Mouse (Mus musculus) layer of hippocampus, postnatal 36 days (tissue): ENCODE measurements around the gene Lpp. TPM values are rescaled to one million over a fixed set of nuclear protein-coding genes. Genes with fewer than 3 reads are reported as not detected.

ENCODE experiments used
- DNase-seq, 2 experiments: peaks; one replicate each; pipeline ENCODE4 v3.0.0; 2022
- total RNA-seq, 2 experiments: library from RNA; stranded (reverse); gene quantifications; 2 replicates each; pipeline ENCODE4 v1.2.3; 2021

Lpp gene
- total RNA-seq, 2 experiments from 2014 or later = 7.2 to 11.8 TPM

DNA sequence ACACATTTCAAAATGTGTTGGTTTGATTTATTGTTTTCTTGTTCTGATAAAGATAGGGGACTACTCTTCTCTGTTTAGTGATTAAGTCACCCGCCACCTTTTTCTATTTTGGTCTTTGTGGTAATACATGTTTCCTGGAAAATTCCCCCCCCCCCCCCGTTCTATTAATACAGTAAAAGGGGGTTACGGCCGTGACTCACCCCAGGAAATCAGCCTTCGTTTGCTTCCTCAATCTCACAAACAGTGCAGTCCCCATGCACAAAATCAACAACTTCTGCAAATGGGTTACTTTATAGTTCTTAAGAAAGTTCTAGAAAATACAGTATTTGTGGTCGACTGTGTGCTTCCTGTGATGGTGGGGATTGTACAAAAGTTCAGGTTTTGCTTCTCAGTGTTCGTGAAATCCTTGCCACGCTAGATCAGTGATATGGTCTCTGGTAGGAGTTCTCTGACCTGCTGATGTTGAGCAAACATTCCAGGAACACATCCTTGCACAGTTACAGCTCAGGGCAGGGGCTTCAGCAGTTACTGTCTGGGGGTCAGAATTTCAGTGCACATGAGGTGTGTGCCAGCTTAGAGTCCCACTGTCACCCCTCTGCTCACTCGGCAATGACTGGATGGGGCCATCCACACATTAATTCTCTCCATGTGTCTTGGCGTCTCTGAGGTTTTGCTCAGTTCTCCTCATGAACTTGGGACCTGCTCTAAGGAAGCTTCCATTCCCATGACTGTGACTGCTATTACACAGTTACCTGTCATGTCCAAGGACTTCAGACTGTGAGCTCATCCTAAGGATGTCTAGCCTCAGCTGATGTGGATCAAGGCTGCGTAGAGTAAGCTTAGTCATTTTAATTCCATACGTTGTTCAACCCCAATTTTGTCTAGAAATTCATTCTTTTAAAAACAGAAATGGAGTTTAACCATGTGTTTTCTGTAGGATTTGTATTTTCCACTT is 236.2 kb downstream of the Lpp start:
- no peak for DNase-seq

- no peak for DNase-seq
Measured at GRCm38 (mm10) chr16:24635381-24635919, 242.1 kb downstream of the Lpp start.

DNA sequence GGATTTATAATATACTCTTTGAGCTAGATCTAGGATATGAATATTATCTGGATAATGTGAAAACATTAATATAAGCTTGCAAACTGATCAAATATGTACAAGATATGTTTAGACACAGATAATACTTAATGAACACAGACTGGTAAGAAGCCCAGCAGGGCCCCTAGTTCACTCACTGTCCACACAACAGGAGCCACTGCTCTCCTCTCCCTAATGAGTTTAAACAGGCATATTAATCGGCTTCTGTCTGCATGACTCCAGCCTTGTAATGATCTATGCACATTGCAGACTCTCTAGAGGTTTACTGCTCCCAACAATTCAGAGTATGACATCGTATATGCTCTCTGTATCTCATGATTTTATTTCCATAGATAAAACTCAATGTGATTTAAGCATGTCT is 243.6 kb downstream of the Lpp start:
- DNase-seq = no peak

DNA sequence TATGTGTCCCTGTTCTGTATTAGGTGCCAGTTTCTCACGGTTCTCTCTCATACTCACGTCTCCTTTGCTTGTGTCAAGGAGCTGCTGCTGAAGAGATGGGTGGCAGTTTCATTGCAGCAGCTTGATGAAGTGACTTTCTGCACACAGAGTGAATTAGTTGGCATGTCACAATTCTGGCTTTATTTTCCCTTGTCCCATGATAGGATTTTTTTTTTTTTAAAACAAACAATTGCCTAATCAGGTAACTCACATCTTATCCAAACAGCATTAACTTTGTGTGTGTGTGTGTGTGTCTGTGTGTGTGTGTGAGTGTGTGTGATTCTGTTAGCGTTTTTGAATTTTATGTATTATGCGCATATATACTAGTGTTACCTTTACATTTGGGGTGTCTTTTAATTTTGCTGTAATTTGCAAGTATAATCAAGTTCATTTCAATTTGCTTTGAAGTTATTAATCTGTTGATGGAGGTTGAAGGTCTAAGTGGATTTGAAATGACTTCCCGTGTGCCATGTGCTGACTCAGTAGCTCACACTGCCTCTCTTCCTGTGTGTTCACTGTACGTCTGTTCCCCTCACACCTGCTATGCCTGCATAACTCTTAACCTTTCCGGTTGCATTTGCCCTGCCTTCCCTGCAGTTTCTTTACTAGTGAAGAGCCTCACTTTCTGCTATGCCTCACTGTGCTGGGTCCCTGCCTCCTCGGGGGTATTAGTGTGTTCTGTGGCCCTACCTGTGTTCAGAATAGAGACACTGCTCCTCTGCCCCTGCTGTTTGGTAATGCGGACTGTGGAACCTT is 247.9 kb downstream of the Lpp start:
- DNase-seq = no peak

GRCm38 (mm10) chr16:24643024-24643635 is 249.8 kb downstream of the Lpp start:
- no peak for DNase-seq

- no peak for DNase-seq
Measured at GRCm38 (mm10) chr16:24644154-24644553, 250.8 kb downstream of the Lpp start.

- no peak for DNase-seq
Measured at GRCm38 (mm10) chr16:24644760-24645406, 251.6 kb downstream of the Lpp start.

GRCm38 (mm10) chr16:24645906-24646603 is 252.7 kb downstream of the Lpp start:
- DNase-seq = no peak

GRCm38 (mm10) chr16:24651655-24652654 is 258.6 kb downstream of the Lpp start:
- no peak for DNase-seq

GRCm38 (mm10) chr16:24653041-24653440 is 259.7 kb downstream of the Lpp start:
- no peak for DNase-seq

DNA sequence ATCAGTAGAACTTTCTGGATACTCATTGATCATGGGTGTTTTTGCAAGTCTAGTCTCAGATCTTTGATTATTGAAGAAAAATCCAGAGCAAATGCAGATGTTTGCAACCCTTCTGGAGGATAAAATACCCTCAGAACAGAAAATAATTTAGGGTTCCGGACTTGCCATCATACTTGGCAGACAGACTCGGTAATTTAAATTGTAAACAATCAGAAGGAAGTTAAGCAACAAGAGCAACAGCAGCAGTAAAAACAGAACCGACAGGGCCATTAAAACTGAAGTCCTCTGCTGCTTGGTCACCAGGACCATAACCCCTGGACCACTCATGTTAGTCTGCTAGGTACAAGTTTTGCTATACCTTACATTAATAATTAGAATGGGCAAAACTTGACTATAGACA is 261.8 kb downstream of the Lpp start:
- DNase-seq = no peak

DNA sequence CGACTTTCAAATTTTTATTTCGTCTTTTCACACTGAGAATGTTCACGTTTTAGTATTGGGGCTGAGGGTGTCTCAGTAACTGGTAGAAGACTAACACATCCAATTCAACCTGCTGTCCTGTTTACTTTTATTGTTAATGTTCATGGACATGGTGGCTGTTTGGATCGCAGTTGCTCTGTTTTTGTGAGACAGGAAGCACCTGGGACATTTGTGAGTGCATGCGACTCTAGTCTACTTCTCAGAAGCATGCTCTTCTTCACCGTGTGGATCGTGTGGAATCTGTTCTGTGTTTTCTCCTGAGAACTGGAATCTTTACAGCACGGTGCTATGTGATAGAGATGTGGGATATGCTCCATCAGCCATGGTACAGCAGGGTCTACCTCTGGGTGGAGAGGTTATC is 262.7 kb downstream of the Lpp start:
- DNase-seq = no peak

- DNase-seq = no peak
Measured at GRCm38 (mm10) chr16:24656752-24657151, 263.4 kb downstream of the Lpp start.

GRCm38 (mm10) chr16:24659049-24659448 is 265.7 kb downstream of the Lpp start:
- DNase-seq = no peak

DNA sequence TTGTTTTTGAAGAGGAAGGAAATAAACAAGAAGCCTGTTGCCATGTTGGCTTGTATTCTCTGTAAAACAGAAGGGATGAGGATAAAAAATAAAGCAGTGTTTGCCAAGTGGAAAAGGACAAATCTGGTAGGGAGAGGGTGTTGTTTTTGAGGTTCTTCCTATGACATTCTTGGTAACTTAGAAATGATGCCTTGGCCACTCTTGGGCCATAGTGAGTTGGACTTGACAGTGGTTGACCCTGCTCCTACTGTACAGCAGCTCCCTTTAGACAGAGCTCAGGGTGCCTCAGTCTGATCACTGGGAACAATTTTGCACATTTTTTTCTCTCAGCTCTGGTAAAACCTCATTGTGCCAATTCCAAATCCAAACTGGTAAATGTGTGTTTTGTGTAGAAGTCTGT is 270.8 kb downstream of the Lpp start:
- DNase-seq = peak; percentile 9 to 27

DNA sequence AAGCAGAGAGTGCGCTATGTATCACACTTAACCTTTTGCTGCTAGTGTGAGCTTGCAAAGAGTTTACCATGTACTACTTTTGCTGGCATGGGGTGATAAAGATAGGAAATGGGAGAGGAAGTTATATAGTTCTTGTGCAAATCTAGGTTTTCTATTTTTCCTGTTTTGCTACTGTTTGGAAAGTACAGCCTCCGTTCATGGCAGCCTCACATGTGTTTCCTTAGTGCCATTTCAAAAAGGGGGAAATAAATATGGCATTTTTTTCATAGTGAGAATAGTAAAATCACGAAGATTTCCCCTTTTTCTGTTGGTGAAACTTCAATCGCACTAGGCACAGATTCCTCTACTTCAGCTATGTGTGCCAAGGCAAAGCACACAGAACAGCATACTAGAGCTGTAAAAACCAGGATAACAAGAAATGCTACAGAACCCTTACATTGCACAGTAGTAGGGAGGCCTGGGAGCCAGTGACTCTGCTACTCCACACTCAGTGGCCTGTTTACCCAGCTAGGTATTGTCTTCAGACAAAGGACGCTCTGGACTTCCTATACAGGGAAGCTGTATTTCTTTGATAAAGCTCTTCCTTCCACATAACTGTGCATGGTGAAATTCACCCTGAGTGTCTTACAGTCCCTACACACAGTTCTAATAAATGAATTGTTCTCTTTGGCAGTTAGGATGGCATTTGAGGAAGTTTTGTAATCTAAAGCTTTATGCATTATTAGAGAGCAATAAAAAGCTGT is 276.6 kb downstream of the Lpp start:
- no peak for DNase-seq

DNA sequence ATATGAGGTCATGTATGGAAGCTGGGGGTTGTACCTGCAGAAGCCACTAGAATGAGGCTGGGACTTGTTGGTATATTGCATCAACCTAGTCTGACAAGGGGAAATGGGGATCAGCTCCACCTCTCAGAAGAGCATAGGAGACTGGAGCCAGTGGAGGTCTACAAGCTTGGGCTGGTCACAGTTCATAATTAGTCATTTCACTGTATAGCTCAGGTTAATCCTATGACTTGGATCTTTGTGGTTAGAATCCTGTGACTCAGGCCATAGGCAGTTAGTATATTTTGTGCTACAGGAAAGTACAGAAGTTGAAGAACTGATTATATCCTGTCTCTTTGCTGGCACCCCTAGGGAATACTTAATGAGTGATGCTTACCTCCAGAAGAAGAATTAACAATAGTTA is 285.6 kb downstream of the Lpp start:
- no peak for DNase-seq

- no peak for DNase-seq
Measured at GRCm38 (mm10) chr16:24695062-24695461, 301.8 kb downstream of the Lpp start.

GRCm38 (mm10) chr16:24704215-24704614 is 310.9 kb downstream of the Lpp start:
- no peak for DNase-seq

DNA sequence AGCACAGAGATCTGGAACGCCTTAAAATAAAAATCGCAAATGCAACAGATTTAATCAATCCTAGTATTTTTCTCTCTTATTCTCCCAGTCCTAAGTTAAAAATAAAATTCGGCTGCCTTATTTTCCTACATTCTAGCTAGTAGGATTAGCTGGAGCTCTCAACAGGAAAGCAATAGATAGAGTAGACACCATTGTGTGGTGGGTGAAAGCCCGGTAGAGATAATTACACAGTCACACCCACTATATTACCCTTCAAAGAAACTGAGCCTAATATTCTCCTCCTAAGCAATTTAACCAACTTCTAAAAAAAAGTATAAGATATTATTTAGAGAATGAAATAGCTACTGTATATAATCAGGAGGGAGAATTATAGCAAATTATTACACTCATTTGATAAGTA is 330.3 kb downstream of the Lpp start:
- DNase-seq = no peak
